Mouse (Mus musculus): ENCODE measurements at regions not wholly inside any gene's neighbourhood (a gene's known extent, or its start where the extent isn't known, plus 50 kb on each side); places are given as distances from the start of the nearest gene placed in this dataset.

GRCm38 (mm10) chr4:106097846-106098245, 218.2 kb upstream of the Usp24 start:
- TF ChIP-seq CTCF (IDR thresholded peaks at IDR 0.05; ENCODE audit: low read depth) (no peak), EP300 (IDR thresholded peaks at IDR 0.05; ENCODE audit: low read depth) (no peak)

All from liver, embryonic 14.5 days (tissue).